Mouse (Mus musculus) C3H10T1/2 (cell line): ENCODE data around the gene Clk3. TPM values are rescaled to one million over a fixed set of nuclear protein-coding genes. Genes with fewer than 3 reads are reported as not detected.

Source experiments
- polyA plus RNA-seq, 2 experiments: library from polyadenylated mRNA; unstranded; fragments of >200 nt; fragmentation: generic; extraction: Trizol; gene quantifications; one replicate each; pipeline ENCODE4 v1.2.1; 2012; ENCODE audit warnings: missing spikeins in 2 of 2

Gene Clk3
- 10 to 100 TPM; 15.2 to 38.2 TPM for polyA plus RNA-seq

GRCm38 (mm10) chr9:57765364-57766351 lies at the start of gene Clk3:
Gene Clk3, minus strand, starts transcription at chr9:57765860.

GRCm38 (mm10) chr9:57708068-57708719 lies 57.5 kb downstream of the Clk3 start, which contains the start of gene Edc3:
Gene Edc3, plus strand, starts transcription at chr9:57708540.

Other genes with a start within 250 kb of the Clk3 start
- 100 to 1,000 TPM; 315 to 450 TPM for gene Cox5a, start 244.6 kb downstream of the Clk3 start, polyA plus RNA-seq
- 10 to 100 TPM in 1 of 2 experiments, 1 to 10 TPM in 1; 5.1 to 17.4 TPM for gene Fam219b, start 228.3 kb downstream of the Clk3 start, polyA plus RNA-seq
- 10 to 100 TPM; 24.2 to 27.6 TPM for gene Mpi, start 213.1 kb downstream of the Clk3 start, polyA plus RNA-seq
- gene Scamp2, start 204.9 kb downstream of the Clk3 start, polyA plus RNA-seq = 10 to 100 TPM; 19.6 to 33.6 TPM
- gene Ulk3, start 176.4 kb downstream of the Clk3 start, polyA plus RNA-seq = 1 to 10 TPM in 1 of 2 experiments, under 1 TPM in 1; 0.68 to 9.3 TPM
- under 1 TPM in 1 of 2 experiments, not detected in 1; 0.07 TPM for gene Cplx3, start 159.6 kb downstream of the Clk3 start, polyA plus RNA-seq
- under 1 TPM; 0.05 to 0.18 TPM for gene Lman1l, start 145.1 kb downstream of the Clk3 start, polyA plus RNA-seq
- 10 to 100 TPM; 59.7 to 79.1 TPM for gene Csk, start 112.2 kb downstream of the Clk3 start, polyA plus RNA-seq
- not detected for gene Cyp1a2, start 82.2 kb downstream of the Clk3 start, polyA plus RNA-seq
- under 1 TPM in 1 of 2 experiments, not detected in 1; 0.11 TPM for gene Cyp1a1, start 77.9 kb downstream of the Clk3 start, polyA plus RNA-seq
- gene Edc3, start 57.3 kb downstream of the Clk3 start, polyA plus RNA-seq = 10 to 100 TPM in 1 of 2 experiments, 1 to 10 TPM in 1; 7.7 to 13.8 TPM
- gene Arid3b, start 70.9 kb upstream of the Clk3 start, polyA plus RNA-seq = 1 to 10 TPM in 1 of 2 experiments, under 1 TPM in 1; 0.41 to 1.1 TPM
- 10 to 100 TPM; 82.1 to 87.2 TPM for gene Ubl7, start 145.1 kb upstream of the Clk3 start, polyA plus RNA-seq
- gene Sema7a, start 174.3 kb upstream of the Clk3 start, polyA plus RNA-seq = 1 to 10 TPM; 2.6 to 4.8 TPM
- gene Cyp11a1, start 240.6 kb upstream of the Clk3 start, polyA plus RNA-seq = not detected